Mouse (Mus musculus) urinary bladder, postnatal 36 days (tissue): ENCODE measurements around the gene S100a4.

Source experiments
- DNase-seq, 2 experiments: peaks; one replicate each; pipeline ENCODE4 v3.0.0; 2022; ENCODE audit warnings: low spot score in 2 of 2, mixed read lengths in 1 of 2

S100a4 gene

GRCm38 (mm10) chr3:90603623-90604022 lies at the start of gene S100a4:
TSS of gene S100a4 (plus strand) at chr3:90603771.
- DNase-seq = no peak

- DNase-seq = no peak
Observed at GRCm38 (mm10) chr3:90555954-90556353, 47.6 kb upstream of the S100a4 start.

- DNase-seq = no peak
Observed at GRCm38 (mm10) chr3:90560008-90560628, 43.5 kb upstream of the S100a4 start, which contains the start of gene S100a3. TSS of gene S100a3 (plus strand) at chr3:90560578.

- peak; percentile 40 to 44 for DNase-seq
Observed at GRCm38 (mm10) chr3:90574691-90575090, 28.9 kb upstream of the S100a4 start.

GRCm38 (mm10) chr3:90575320-90575719 lies 28.3 kb upstream of the S100a4 start:
- no peak for DNase-seq

- DNase-seq = no peak
Observed at GRCm38 (mm10) chr3:90576351-90577001, 27.1 kb upstream of the S100a4 start.

- no peak for DNase-seq
Observed at GRCm38 (mm10) chr3:90579433-90579832, 24.1 kb upstream of the S100a4 start.

- DNase-seq = no peak
Observed at GRCm38 (mm10) chr3:90581141-90581540, 22.4 kb upstream of the S100a4 start.

GRCm38 (mm10) chr3:90582156-90582555 lies 21.4 kb upstream of the S100a4 start:
- DNase-seq = no peak

GRCm38 (mm10) chr3:90582556-90582955 lies 21.0 kb upstream of the S100a4 start:
- DNase-seq = no peak

- no peak for DNase-seq
Observed at GRCm38 (mm10) chr3:90583893-90584292, 19.7 kb upstream of the S100a4 start.

- DNase-seq = peak in 1 of 2 experiments; percentile 73
Observed at GRCm38 (mm10) chr3:90585595-90585994, 18.0 kb upstream of the S100a4 start.

- DNase-seq = no peak
Observed at GRCm38 (mm10) chr3:90586016-90586643, 17.4 kb upstream of the S100a4 start.

- peak; percentile 89 to 93 for DNase-seq
Observed at GRCm38 (mm10) chr3:90586906-90587305, 16.7 kb upstream of the S100a4 start.

- no peak for DNase-seq
Observed at GRCm38 (mm10) chr3:90587361-90588101, 16.0 kb upstream of the S100a4 start.

- no peak for DNase-seq
Observed at GRCm38 (mm10) chr3:90589390-90589789, 14.2 kb upstream of the S100a4 start.

GRCm38 (mm10) chr3:90589947-90590346 lies 13.6 kb upstream of the S100a4 start, which contains the start of gene S100a2:
TSS of gene S100a2 (plus strand) at chr3:90590247.
- DNase-seq = no peak

GRCm38 (mm10) chr3:90594466-90594865 lies 9.1 kb upstream of the S100a4 start:
- DNase-seq = no peak

GRCm38 (mm10) chr3:90595556-90595955 lies 8.0 kb upstream of the S100a4 start:
- DNase-seq = no peak

- DNase-seq = no peak
Observed at GRCm38 (mm10) chr3:90596810-90597209, 6.8 kb upstream of the S100a4 start.

GRCm38 (mm10) chr3:90597736-90598135 lies 5.8 kb upstream of the S100a4 start:
- DNase-seq = no peak

- no peak for DNase-seq
Observed at GRCm38 (mm10) chr3:90598212-90598611, 5.4 kb upstream of the S100a4 start.
